Comparison of ENCODE assay signal across 8 mouse cellular contexts in genomic region chr3:96058231-96058896, GRCm38 (mm10). TPM values are rescaled to one million over a fixed set of nuclear protein-coding genes. Genes with fewer than 3 reads are reported as not detected.
A peak's percentile ranks its signal among the peaks of the same experiment; 100 is the strongest.
DNase-seq lines count a peak whose midpoint lies in the region; ATAC-seq and TF ChIP-seq lines count a peak whose summit lies in the region.

Gene Vps45, minus strand, starts transcription at chr3:96058466.

- H3K36me3 ChIP-seq in embryonic facial prominence, embryonic 15.5 days: 0 out of 2 replicates have a peak, but pooled peaks cover 5% of the 10 kb centered on the region
- H3K36me3 ChIP-seq in liver, adult 2 months (ENCODE audit: control insufficient read depth, insufficient read depth, low read length): no peaks in the 10 kb centered on the region
- H3K36me3 ChIP-seq in myocyte (ENCODE audit: control insufficient read depth, insufficient read depth): no peaks in the 10 kb centered on the region
- H3K36me3 ChIP-seq in stomach, embryonic 15.5 days: no peaks in the 10 kb centered on the region

- no peak for TF ChIP-seq POLR2A in bone marrow macrophage, adult 2 months (IDR thresholded peaks at IDR 0.05; ENCODE audit: borderline replicate concordance, low read depth, low read length)
- TF ChIP-seq POLR2A in liver, adult 2 months (IDR thresholded peaks at IDR 0.05; ENCODE audit: extremely low read depth, insufficient read depth, low read length): no peak
- peak; percentile 68 for TF ChIP-seq POLR2A in myocyte (IDR thresholded peaks at IDR 0.05; ENCODE audit: insufficient read length, low read depth)

- peaks cover 16% of the 10 kb centered on the region for H3K4me1 ChIP-seq in bone marrow macrophage, adult 2 months (ENCODE audit: control insufficient read depth, insufficient read depth, low read length)
- peaks cover 5% of the 10 kb centered on the region for H3K4me1 ChIP-seq in embryonic facial prominence, embryonic 15.5 days
- peaks cover 3% of the 10 kb centered on the region; the same call in 1 of the 2 replicates for H3K4me1 ChIP-seq in liver, adult 2 months (ENCODE audit: control insufficient read depth, insufficient read depth, low read length)
- no peaks in the 10 kb centered on the region for H3K4me1 ChIP-seq in stomach, embryonic 15.5 days

- no peaks in the 10 kb centered on the region for H3K9me3 ChIP-seq in embryonic facial prominence, embryonic 15.5 days (replicated peaks)
- H3K9me3 ChIP-seq in stomach, embryonic 15.5 days: no peaks in the 10 kb centered on the region

- peak; percentile 78 for DNase-seq in CD4-positive helper T cell, adult 2 months (ENCODE audit: low read depth, low spot score)
- peak; percentile 60 to 70 for DNase-seq in heart, adult 9 months (ENCODE audit: low spot score in 2 of 2)
- DNase-seq in kidney, adult 9 months: peak; percentile 78
- DNase-seq in liver, adult 2 months (ENCODE audit: extremely low read depth, low read depth, low spot score): peak; percentile 68

- peak; percentile 81 for ATAC-seq in embryonic facial prominence, embryonic 15.5 days (ENCODE audit: insufficient number of reproducible peaks, low FRiP score, low TSS enrichment, low read depth)
- ATAC-seq in stomach, embryonic 15.5 days (ENCODE audit: insufficient read depth, low FRiP score, low read depth): peak; percentile 78; the same call in 1 of the 2 replicates

- no peaks in the 10 kb centered on the region for H3K79me2 ChIP-seq in liver, adult 2 months (ENCODE audit: control insufficient read depth, insufficient read depth, low read length)
- peaks cover 21% of the 10 kb centered on the region for H3K79me2 ChIP-seq in myocyte (ENCODE audit: control insufficient read depth, insufficient read depth)

- H3K27ac ChIP-seq in bone marrow macrophage, adult 2 months (ENCODE audit: insufficient read depth, low read depth, low read length): peak within 1 kb of the TSS; percentile 66
- peak within 1 kb of the TSS; percentile 95 for H3K27ac ChIP-seq in embryonic facial prominence, embryonic 15.5 days (replicated peaks)
- H3K27ac ChIP-seq in liver, adult 2 months (replicated peaks; ENCODE audit: insufficient read depth, low read depth, low read length): peak within 1 kb of the TSS; percentile 11; the same call in 1 of the 2 replicates
- H3K27ac ChIP-seq in stomach, embryonic 15.5 days: peak within 1 kb of the TSS; percentile 92

- peak within 1 kb of the TSS; percentile 65 for H3K9ac ChIP-seq in embryonic facial prominence, embryonic 15.5 days
- H3K9ac ChIP-seq in liver, adult 2 months (ENCODE audit: low read depth, low read length): peak within 1 kb of the TSS; percentile 65
- H3K9ac ChIP-seq in stomach, embryonic 15.5 days: peak within 1 kb of the TSS; percentile 52

- peak within 1 kb of the TSS; percentile 82 for H3K4me3 ChIP-seq in bone marrow macrophage, adult 2 months (ENCODE audit: insufficient read depth, low read length)
- H3K4me3 ChIP-seq in embryonic facial prominence, embryonic 15.5 days (replicated peaks): peak within 1 kb of the TSS; percentile 77
- peak within 1 kb of the TSS; percentile 80 for H3K4me3 ChIP-seq in liver, adult 2 months (ENCODE audit: insufficient read depth, low read depth, low read length)
- H3K4me3 ChIP-seq in myocyte: peak within 1 kb of the TSS; percentile 94
- H3K4me3 ChIP-seq in stomach, embryonic 15.5 days (replicated peaks): peak within 1 kb of the TSS; percentile 72

- TF ChIP-seq CTCF in bone marrow macrophage, adult 2 months (IDR thresholded peaks at IDR 0.05; ENCODE audit: low read depth, low read length): no peak
- no peak for TF ChIP-seq CTCF in liver, adult 2 months (IDR thresholded peaks at IDR 0.05; ENCODE audit: low read depth, low read length)

- H3K4me2 ChIP-seq in embryonic facial prominence, embryonic 15.5 days (replicated peaks): peak within 1 kb of the TSS; percentile 86
- peak within 1 kb of the TSS; percentile 95 for H3K4me2 ChIP-seq in myocyte (ENCODE audit: low read depth)
- H3K4me2 ChIP-seq in stomach, embryonic 15.5 days: peak within 1 kb of the TSS; percentile 77

- no peaks in the 10 kb centered on the region for H3K27me3 ChIP-seq in embryonic facial prominence, embryonic 15.5 days
- no peaks in the 10 kb centered on the region for H3K27me3 ChIP-seq in liver, adult 2 months (ENCODE audit: control insufficient read depth, insufficient read depth, low read length)
- no peaks in the 10 kb centered on the region for H3K27me3 ChIP-seq in myocyte (ENCODE audit: control insufficient read depth, insufficient read depth, insufficient read length)
- no peaks in the 10 kb centered on the region for H3K27me3 ChIP-seq in stomach, embryonic 15.5 days (replicated peaks)

- 2% methylated on average over 18 of the region's 18 CpGs for WGBS in embryonic facial prominence, embryonic 15.5 days
- WGBS in liver, adult 2 months: 4% methylated on average over 18 of the region's 18 CpGs
- under 1% methylated on average over 18 of the region's 18 CpGs for WGBS in stomach, embryonic 15.5 days

- peak within 1 kb of the TSS; percentile 19 for H3ac ChIP-seq in myocyte (ENCODE audit: control insufficient read depth, insufficient read length)

TF ChIP-seq in myocyte, 11 proteins besides CTCF, POLR2A, EP300 and RAD21:
- TF ChIP-seq POLR2AphosphoS2 (IDR thresholded peaks at IDR 0.05; ENCODE audit: insufficient read length, low read depth) (no peak), USF1 (IDR thresholded peaks at IDR 0.05; ENCODE audit: low read depth) (no peak), MYOG (IDR thresholded peaks at IDR 0.05; ENCODE audit: control insufficient read depth in 1 of 3, insufficient read depth in 1 of 3, insufficient read length in 2 of 3, low read depth in 2 of 3) (no peak), MAX (IDR thresholded peaks at IDR 0.05; ENCODE audit: low read depth) (no peak), TCF12 (IDR thresholded peaks at IDR 0.05; ENCODE audit: insufficient read depth, poor library complexity, severe bottlenecking) (no peak), E2F4 (IDR thresholded peaks at IDR 0.05; ENCODE audit: insufficient read depth) (no peak), REST (IDR thresholded peaks at IDR 0.05; ENCODE audit: insufficient read depth, insufficient read length) (no peak), TCF3 (IDR thresholded peaks at IDR 0.05; ENCODE audit: insufficient read length, low read depth) (no peak), SRF (IDR thresholded peaks at IDR 0.05; ENCODE audit: control insufficient read depth, insufficient read length, low read depth) (no peak), MYOD1 (IDR thresholded peaks at IDR 0.05; ENCODE audit: control insufficient read depth in 1 of 3, insufficient read length in 2 of 3, low read depth in 2 of 3) (no peak), CEBPB (IDR thresholded peaks at IDR 0.05; ENCODE audit: insufficient read depth, poor library complexity, severe bottlenecking) (no peak)

RNA-seq across cellular contexts. Expression of gene Vps45, which starts in this region (rescaled TPM):
- polyA plus RNA-seq in bone marrow macrophage, adult 2 months (2012; ENCODE audit: insufficient read depth, insufficient read length, missing spikeins): 18.6 and 22.9 TPM in 2 replicates
- polyA plus RNA-seq in embryonic facial prominence, embryonic 15.5 days (2015; fragmentation: Nextera tagmentation; extraction: Ambion mirVana): 41.0 and 46.1 TPM in 2 replicates
- 8.9 and 10.7 TPM in 2 replicates for total RNA-seq in liver, adult 2 months (2014; rRNA removed)
- 2.1 and 2.4 TPM in 2 replicates for polyA plus RNA-seq in liver, adult 2 months (2012; rRNA removed)
- polyA plus RNA-seq in myocyte (2012; fragmentation: generic; extraction: Trizol): 22.0 TPM
- polyA plus RNA-seq in stomach, embryonic 15.5 days (2015; fragmentation: Nextera tagmentation; extraction: Ambion mirVana): 33.9 and 35.1 TPM in 2 replicates

Comparison
In these comparisons a context has a peak if more than half of its experiments do, and no peak if none do; other contexts are left out.
1. Peak in every context shown above with its lines: DNase-seq, ATAC-seq, H3K4me3 ChIP-seq and H3K27ac ChIP-seq.
2. H3K27ac ChIP-seq: peak in every context shown above with its lines; median percentile 95 in embryonic facial prominence, embryonic 15.5 days; 92 in stomach, embryonic 15.5 days; 66 in bone marrow macrophage, adult 2 months; 11 in liver, adult 2 months.